Mouse (Mus musculus) neural tube, embryonic 15.5 days (tissue): ENCODE results near the gene Cep78. TPM values are rescaled to one million over a fixed set of nuclear protein-coding genes. Genes with fewer than 3 reads are reported as not detected.

Experiments used
- ATAC-seq: fragments of 200-750 bp; cut with Nextera tagmentation; 2 replicates; pipeline ENCODE4 v1.8.0; 2017; ENCODE audit warnings: mild to moderate bottlenecking, moderate TSS enrichment, moderate library complexity; ENCODE audit not compliant: low FRiP score
- H3K27ac ChIP-seq: fragments of 300-500 bp; sonication (generic); replicated peaks from 2 replicates; pipeline ENCODE4 v1.5.1; 2015; ENCODE audit warnings: mild to moderate bottlenecking, inconsistent platforms
- H3K27me3 ChIP-seq: fragments of 300-500 bp; sonication (generic); replicated peaks from 2 replicates; pipeline ENCODE4 v1.6.1; 2015; ENCODE audit warnings: inconsistent platforms
- H3K36me3 ChIP-seq: fragments of 300-500 bp; sonication (generic); 2 replicates; pipeline ENCODE4 v1.6.1; 2015; ENCODE audit warnings: inconsistent platforms
- H3K4me1 ChIP-seq: fragments of 300-500 bp; sonication (generic); 2 replicates; pipeline ENCODE4 v1.6.1; 2015; ENCODE audit warnings: inconsistent platforms
- H3K4me2 ChIP-seq: fragments of 300-500 bp; sonication (generic); 2 replicates; pipeline ENCODE4 v1.6.1; 2015; ENCODE audit warnings: inconsistent platforms, mild to moderate bottlenecking, moderate library complexity
- H3K4me3 ChIP-seq: fragments of 300-500 bp; sonication (generic); replicated peaks from 2 replicates; pipeline ENCODE4 v1.5.1; 2015; ENCODE audit warnings: mild to moderate bottlenecking, inconsistent platforms
- H3K9ac ChIP-seq: fragments of 300-500 bp; sonication (generic); replicated peaks from 2 replicates; pipeline ENCODE4 v1.6.1; 2015; ENCODE audit warnings: mild to moderate bottlenecking, inconsistent platforms
- H3K9me3 ChIP-seq: fragments of 300-500 bp; sonication (generic); replicated peaks from 2 replicates; pipeline ENCODE4 v1.6.1; 2016; ENCODE audit warnings: inconsistent platforms
- WGBS: fragments of 180-500 bp; shearing (Covaris S2); methylation state at CpG from one replicate; pipeline ENCODE4 v1.1.7; 2015; ENCODE audit warnings: mixed read lengths; 5-methylcytosine and 5-hydroxymethylcytosine counted together
- polyA plus RNA-seq: library from polyadenylated mRNA; unstranded; fragments of >200 nt; fragmentation: Nextera tagmentation; extraction: Ambion mirVana; gene quantifications from 2 replicates; pipeline ENCODE4 v1.2.1, GENCODE M21; 2015

The Cep78 gene
- polyA plus RNA-seq, 1 experiment from 2014 or later = 25.9 TPM

DNA sequence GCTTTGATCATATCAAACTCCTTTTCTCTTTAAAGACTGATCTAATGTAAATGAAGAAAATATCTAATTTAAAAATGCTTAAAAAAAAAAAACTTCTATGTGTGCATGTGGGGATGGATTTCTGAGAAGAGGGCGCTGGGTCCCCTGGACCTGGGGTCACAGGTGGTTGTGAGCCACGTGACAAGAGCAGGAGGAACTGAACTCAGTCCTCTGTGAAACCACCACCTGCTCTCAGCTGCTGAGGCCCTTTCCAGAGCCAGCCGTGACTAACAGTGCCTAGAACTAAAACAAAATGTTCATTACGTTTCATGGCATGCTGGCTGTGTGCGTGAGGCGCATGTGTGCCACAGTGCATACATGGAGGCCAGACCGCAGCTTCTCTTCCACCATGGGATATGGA lies 20.3 kb downstream of the Cep78 start:
- Histone ChIP-seq H3K9me3 (no peaks in the 10 kb centered on the region), H3K27me3 (no peaks in the 10 kb centered on the region), H3K4me1 (no peaks in the 10 kb centered on the region), H3K9ac (no peak overlapping the region), H3K27ac (no peak overlapping the region), H3K36me3 (peaks cover 62% of the 10 kb centered on the region), H3K4me3 (no peak overlapping the region), H3K4me2 (no peak overlapping the region)
- ATAC-seq = no peak
- WGBS = 89% methylated on average over 7 of the region's 7 CpGs

DNA sequence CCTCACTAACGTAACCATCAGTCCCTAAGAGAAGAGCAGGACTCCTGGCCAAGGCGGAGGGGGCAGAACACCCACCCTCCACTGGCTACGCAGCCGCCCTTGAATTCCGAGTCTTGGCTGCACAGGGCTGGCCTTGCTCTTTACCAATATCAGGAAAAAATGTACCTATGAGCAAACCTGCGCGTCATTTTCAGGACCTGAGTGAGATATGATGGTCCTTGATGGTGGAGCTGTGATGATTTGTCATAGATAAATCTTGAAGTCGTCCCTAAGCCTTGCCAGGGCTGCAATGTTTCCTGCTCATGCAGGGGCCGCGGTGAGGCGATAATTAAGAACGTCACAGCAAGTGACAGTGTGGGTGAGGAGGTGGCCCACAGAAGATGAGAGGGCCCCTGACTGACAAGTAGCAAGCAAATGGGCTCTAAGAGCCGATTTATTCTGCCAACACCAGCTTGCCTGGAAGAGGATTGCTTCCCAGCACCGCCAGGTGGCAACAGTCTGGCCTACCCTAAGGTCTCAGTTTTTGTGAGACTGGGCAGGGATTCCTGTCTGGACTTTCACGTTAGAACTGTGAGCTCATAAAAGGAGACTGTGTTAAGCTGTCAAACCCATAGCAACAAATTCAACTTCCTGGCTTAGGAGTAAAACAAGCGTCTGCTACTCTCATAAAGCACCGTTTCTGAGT lies 21.6 kb downstream of the Cep78 start:
- Histone ChIP-seq H3K27ac (no peak overlapping the region), H3K4me1 (no peaks in the 10 kb centered on the region), H3K4me2 (no peak overlapping the region), H3K27me3 (no peaks in the 10 kb centered on the region), H3K36me3 (peaks cover 59% of the 10 kb centered on the region), H3K9ac (no peak overlapping the region), H3K4me3 (no peak overlapping the region), H3K9me3 (no peaks in the 10 kb centered on the region)
- WGBS = 84% methylated on average over 17 of the region's 17 CpGs
- no peak for ATAC-seq

DNA sequence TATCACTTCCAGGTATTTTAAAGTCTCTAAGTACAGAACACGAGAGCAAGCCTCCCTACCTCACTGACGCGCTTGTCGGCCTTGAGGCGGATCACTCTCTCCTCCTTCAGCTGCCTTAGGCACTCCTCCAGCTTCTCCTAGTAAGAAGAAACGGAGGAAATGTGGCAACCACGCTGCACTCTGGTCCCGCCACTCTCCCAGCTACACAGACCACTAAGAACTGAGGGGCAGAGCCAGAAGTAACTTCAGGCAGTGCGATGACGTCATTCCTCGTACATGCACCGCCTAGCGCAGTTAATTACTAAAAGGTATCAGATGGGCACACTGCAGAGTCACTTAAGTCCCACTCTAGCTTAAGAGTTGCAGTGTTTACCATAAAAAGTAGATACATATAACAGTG lies 22.5 kb downstream of the Cep78 start:
- no peak for ATAC-seq
- H3K9ac ChIP-seq = no peak overlapping the region
- WGBS = 88% methylated on average over 13 of the region's 13 CpGs
- H3K4me2 ChIP-seq = no peak overlapping the region
- H3K36me3 ChIP-seq = peaks cover 54% of the 10 kb centered on the region
- H3K27ac ChIP-seq = no peak overlapping the region
- no peaks in the 10 kb centered on the region for H3K9me3 ChIP-seq
- no peaks in the 10 kb centered on the region for H3K4me1 ChIP-seq
- no peaks in the 10 kb centered on the region for H3K27me3 ChIP-seq
- no peak overlapping the region for H3K4me3 ChIP-seq

DNA sequence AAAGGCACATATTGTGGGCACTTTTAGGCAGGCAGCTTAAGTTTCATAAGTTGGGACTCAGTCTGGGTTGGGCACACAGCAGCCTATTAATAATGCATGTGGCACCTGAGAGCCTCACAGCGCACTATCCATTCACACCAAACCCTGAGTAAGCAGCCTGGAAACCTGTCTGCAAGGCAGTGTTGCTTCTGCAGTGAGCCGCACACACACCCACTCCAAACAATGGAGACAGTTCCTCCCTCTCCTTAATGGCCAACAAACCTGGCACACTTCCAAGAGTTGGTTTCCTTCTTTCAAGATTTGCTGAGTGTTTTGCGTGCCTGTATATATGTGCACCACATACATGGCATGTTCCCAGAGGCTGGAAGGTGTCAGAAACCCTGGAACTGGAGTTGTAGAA lies 34.6 kb downstream of the Cep78 start:
- Histone ChIP-seq H3K9me3 (no peaks in the 10 kb centered on the region), H3K4me1 (no peaks in the 10 kb centered on the region), H3K4me2 (no peak overlapping the region), H3K36me3 (peaks cover 7% of the 10 kb centered on the region), H3K27me3 (no peaks in the 10 kb centered on the region), H3K4me3 (no peak overlapping the region), H3K27ac (no peak overlapping the region), H3K9ac (no peak overlapping the region)
- WGBS = 69% methylated on average over 3 of the region's 3 CpGs
- ATAC-seq = no peak

- Histone ChIP-seq H3K27me3 (no peaks in the 10 kb centered on the region), H3K4me1 (no peaks in the 10 kb centered on the region), H3K4me3 (no peak overlapping the region), H3K9me3 (no peaks in the 10 kb centered on the region), H3K9ac (no peak overlapping the region), H3K36me3 (no peaks in the 10 kb centered on the region), H3K27ac (no peak overlapping the region), H3K4me2 (no peak overlapping the region)
- ATAC-seq = no peak
- WGBS = 85% methylated on average over 1 of the region's 1 CpGs
These were observed 35.9 kb downstream of the Cep78 start for GRCm38 (mm10) chr19:15948867-15949266.

DNA sequence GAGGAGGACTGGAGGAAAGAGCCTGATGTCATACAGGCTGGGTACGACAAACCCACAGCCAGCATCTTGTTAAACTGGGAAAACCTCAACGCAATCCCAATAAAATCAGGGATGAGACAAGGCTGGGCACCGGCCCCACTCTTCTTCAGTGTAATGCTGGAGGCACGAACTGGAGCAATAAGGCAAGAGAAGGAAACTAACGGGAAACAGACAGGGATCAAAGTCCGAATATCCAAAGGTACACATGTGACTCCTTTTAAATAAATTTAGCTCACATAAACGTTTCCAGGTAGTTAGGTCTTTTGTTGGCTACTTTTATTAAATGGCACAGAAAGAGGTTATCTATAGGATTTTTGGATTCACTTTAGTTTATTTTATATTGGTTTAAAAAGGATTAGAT lies 36.4 kb downstream of the Cep78 start:
- Histone ChIP-seq H3K4me1 (no peaks in the 10 kb centered on the region), H3K36me3 (no peaks in the 10 kb centered on the region), H3K4me3 (no peak overlapping the region), H3K27me3 (no peaks in the 10 kb centered on the region), H3K9ac (no peak overlapping the region), H3K27ac (no peak overlapping the region), H3K4me2 (no peak overlapping the region), H3K9me3 (no peaks in the 10 kb centered on the region)
- ATAC-seq = no peak
- 93% methylated on average over 7 of the region's 7 CpGs for WGBS

- Histone ChIP-seq H3K4me1 (no peaks in the 10 kb centered on the region), H3K27ac (no peak within 1 kb of the TSS), H3K4me2 (no peak within 1 kb of the TSS), H3K9ac (no peak within 1 kb of the TSS), H3K27me3 (no peaks in the 10 kb centered on the region), H3K36me3 (no peaks in the 10 kb centered on the region), H3K9me3 (no peaks in the 10 kb centered on the region), H3K4me3 (no peak within 1 kb of the TSS)
- 91% methylated on average over 7 of the region's 7 CpGs for WGBS
- no peak for ATAC-seq
These were observed 37.6 kb downstream of the Cep78 start, which contains the start of gene Psat1 for GRCm38 (mm10) chr19:15947237-15947636. Psat1 (minus strand) TSS chr19:15947337.

DNA sequence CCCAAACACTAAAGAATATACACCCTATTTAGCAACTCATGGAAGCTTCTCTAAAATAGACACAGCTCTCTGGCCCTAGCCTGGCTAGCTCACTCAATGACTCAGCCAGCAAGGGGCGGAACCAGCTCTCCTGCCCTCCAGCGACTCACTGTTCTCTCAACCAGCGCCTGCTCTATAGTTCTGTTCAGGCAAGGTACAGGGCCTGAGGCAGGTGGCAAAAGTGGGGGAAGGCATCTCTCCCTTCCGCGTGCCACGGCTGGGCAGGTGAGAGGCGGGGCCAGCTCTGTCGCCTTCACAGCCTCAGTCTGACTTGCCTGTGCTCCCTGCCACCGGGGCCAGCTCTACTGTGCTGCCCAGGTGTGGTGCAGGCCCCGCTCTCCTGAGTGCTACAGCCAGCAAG lies 38.1 kb downstream of the Cep78 start:
- Histone ChIP-seq H3K9me3 (no peaks in the 10 kb centered on the region), H3K4me1 (no peaks in the 10 kb centered on the region), H3K4me3 (no peak overlapping the region), H3K4me2 (no peak overlapping the region), H3K36me3 (no peaks in the 10 kb centered on the region), H3K27me3 (no peaks in the 10 kb centered on the region), H3K9ac (no peak overlapping the region), H3K27ac (no peak overlapping the region)
- ATAC-seq = no peak
- 67% methylated on average over 10 of the region's 10 CpGs for WGBS

DNA sequence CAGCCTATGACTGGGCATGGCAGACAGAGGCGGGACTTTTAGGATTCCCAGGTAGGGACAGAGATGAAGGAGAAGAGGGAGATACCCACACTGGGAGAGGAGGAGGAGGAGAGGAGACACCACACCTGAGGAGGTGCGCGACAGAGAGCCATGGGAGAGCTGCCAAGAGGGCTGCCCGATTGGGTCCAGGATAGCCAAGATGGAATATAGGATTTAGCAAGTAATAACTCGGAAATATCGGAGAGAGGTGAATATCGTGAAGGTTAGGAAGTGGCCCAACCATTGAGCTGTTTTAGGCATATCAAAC lies 41.7 kb downstream of the Cep78 start:
- Histone ChIP-seq H3K9ac (no peak overlapping the region), H3K9me3 (no peaks in the 10 kb centered on the region), H3K4me2 (no peak overlapping the region), H3K27ac (no peak overlapping the region), H3K36me3 (no peaks in the 10 kb centered on the region), H3K4me1 (no peaks in the 10 kb centered on the region), H3K27me3 (no peaks in the 10 kb centered on the region), H3K4me3 (no peak overlapping the region)
- 73% methylated on average over 7 of the region's 7 CpGs for WGBS
- ATAC-seq = no peak

DNA sequence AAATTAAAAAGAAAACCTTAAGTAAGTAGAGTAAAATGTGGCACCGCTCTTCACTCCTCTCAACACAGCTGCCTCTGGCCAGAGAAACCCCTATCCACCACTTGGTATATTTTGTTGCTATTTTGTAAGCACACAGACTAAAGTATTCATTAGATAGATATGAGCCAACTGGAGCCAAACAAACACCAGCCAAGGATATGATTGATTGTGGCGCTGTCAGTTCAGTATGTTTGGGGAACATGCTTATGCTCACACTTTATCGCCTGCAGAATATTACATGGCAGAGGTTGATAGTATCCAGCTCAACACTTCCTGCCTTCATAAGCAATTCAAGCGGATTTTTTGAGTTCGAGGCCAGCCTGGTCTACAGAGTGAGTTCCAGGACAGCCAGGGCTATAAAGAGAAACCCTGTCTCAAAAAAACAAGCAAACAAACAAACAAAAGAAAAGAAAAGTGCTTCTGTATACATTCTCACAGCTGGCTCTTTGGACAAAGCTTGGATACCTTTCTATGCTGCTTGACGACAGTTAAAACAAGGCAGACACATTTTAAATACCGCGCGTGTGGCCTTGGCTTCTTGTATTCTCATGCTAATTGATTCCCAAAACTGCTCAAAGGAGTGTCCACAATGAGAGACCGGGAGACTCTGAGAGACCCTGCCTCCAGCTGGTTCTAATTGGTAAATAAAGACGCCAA lies 42.2 kb downstream of the Cep78 start:
- ATAC-seq = no peak
- H3K27ac ChIP-seq = no peak overlapping the region
- H3K9ac ChIP-seq = no peak overlapping the region
- no peaks in the 10 kb centered on the region for H3K27me3 ChIP-seq
- H3K4me3 ChIP-seq = no peak overlapping the region
- H3K36me3 ChIP-seq = no peaks in the 10 kb centered on the region
- no peak overlapping the region for H3K4me2 ChIP-seq
- WGBS = 44% methylated on average over 11 of the region's 11 CpGs
- no peaks in the 10 kb centered on the region for H3K9me3 ChIP-seq
- no peaks in the 10 kb centered on the region for H3K4me1 ChIP-seq

GRCm38 (mm10) chr19:15941399-15941798 lies 43.4 kb downstream of the Cep78 start:
- 83% methylated on average over 8 of the region's 8 CpGs for WGBS
- no peak for ATAC-seq
- Histone ChIP-seq H3K9me3 (no peaks in the 10 kb centered on the region), H3K27ac (no peak overlapping the region), H3K36me3 (no peaks in the 10 kb centered on the region), H3K4me3 (no peak overlapping the region), H3K4me2 (no peak overlapping the region), H3K9ac (no peak overlapping the region), H3K27me3 (no peaks in the 10 kb centered on the region), H3K4me1 (no peaks in the 10 kb centered on the region)

DNA sequence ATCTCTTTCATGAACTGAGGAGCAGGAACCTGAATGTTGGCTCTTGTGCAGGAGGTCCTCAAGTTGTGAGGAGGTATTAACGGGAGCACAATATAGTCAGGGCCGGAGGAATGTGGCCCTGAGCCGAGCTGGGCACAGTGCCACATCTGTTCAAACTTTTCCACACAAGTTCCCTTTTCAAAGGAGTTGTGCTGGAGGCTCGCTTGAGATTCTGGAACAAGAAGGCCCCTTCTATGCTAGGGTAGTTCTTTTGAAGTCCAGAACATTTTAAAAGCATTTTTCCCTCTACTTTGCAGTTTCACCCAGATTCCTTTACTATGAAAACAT lies 59.1 kb downstream of the Cep78 start:
- Histone ChIP-seq H3K9me3 (no peaks in the 10 kb centered on the region), H3K4me3 (peak overlapping the region; percentile 76), H3K4me1 (peaks cover 21% of the 10 kb centered on the region), H3K4me2 (peak overlapping the region; percentile 98), H3K27me3 (no peaks in the 10 kb centered on the region), H3K36me3 (no peaks in the 10 kb centered on the region), H3K9ac (peak overlapping the region; percentile 38; the same call in 1 of the 2 replicates), H3K27ac (peak overlapping the region; percentile 85)
- peak; percentile 23 for ATAC-seq
- WGBS = 12% methylated on average over 4 of the region's 4 CpGs
